8 mouse cellular contexts compared by ENCODE assay signal in genomic region chr16:24449806-24450205, GRCm38 (mm10). TPM values are rescaled to one million over a fixed set of nuclear protein-coding genes. Genes with fewer than 3 reads are reported as not detected.
DNase-seq lines count a peak whose midpoint lies in the region; ATAC-seq and TF ChIP-seq lines count a peak whose summit lies in the region.

No protein-coding gene starts in this region.

- H3K9me3 ChIP-seq in lung, embryonic 15.5 days: no peaks in the 10 kb centered on the region
- no peaks in the 10 kb centered on the region for H3K9me3 ChIP-seq in intestine, postnatal 0 days (ENCODE audit: control insufficient read depth)

- H3K4me1 ChIP-seq in lung, embryonic 15.5 days: peaks cover 62% of the 10 kb centered on the region
- peaks cover 33% of the 10 kb centered on the region for H3K4me1 ChIP-seq in intestine, postnatal 0 days (replicated peaks; ENCODE audit: control insufficient read depth, insufficient read depth, low read length)

- no peaks in the 10 kb centered on the region for H3K27me3 ChIP-seq in lung, embryonic 15.5 days
- no peaks in the 10 kb centered on the region for H3K27me3 ChIP-seq in intestine, postnatal 0 days (replicated peaks; ENCODE audit: control insufficient read depth, insufficient read depth, low read length)

- TF ChIP-seq CTCF in intestine, postnatal 0 days (IDR thresholded peaks at IDR 0.05; ENCODE audit: low read depth): no peak

- H3K9ac ChIP-seq in lung, embryonic 15.5 days: peak overlapping the region; percentile 6; the same call in 1 of the 2 replicates
- H3K9ac ChIP-seq in intestine, postnatal 0 days (ENCODE audit: low read depth, low read length): no peak overlapping the region

- ATAC-seq in lung, embryonic 15.5 days (ENCODE audit: borderline replicate concordance, extremely low read depth, low FRiP score, low TSS enrichment): no peak
- ATAC-seq in intestine, postnatal 0 days: peak; percentile 89
- ATAC-seq in megakaryocyte-erythroid progenitor cell, adult 5-6 weeks (replicated peaks; ENCODE audit: low FRiP score, low TSS enrichment, poor library complexity, severe bottlenecking): no peak

- H3K27ac ChIP-seq in lung, embryonic 15.5 days: no peak overlapping the region
- peak overlapping the region; percentile 83 for H3K27ac ChIP-seq in intestine, postnatal 0 days (ENCODE audit: low read depth, low read length)

- WGBS in lung, embryonic 15.5 days: 18% methylated on average over 8 of the region's 8 CpGs
- WGBS in intestine, postnatal 0 days: 17% methylated on average over 8 of the region's 8 CpGs

- no peak for DNase-seq in lung, postnatal 36 days
- peak; percentile 31 for DNase-seq in gastrocnemius, postnatal 10 days
- peak; percentile 27 for DNase-seq in naive thymus-derived CD4-positive, alpha-beta T cell, adult 2 months (ENCODE audit: low read depth)
- DNase-seq in T-cell, adult 2 months (ENCODE audit: low spot score): no peak
- no peak for DNase-seq in embryo, embryonic 9.5 days (ENCODE audit: extremely low spot score)

- H3K4me3 ChIP-seq in lung, embryonic 15.5 days: no peak overlapping the region
- H3K4me3 ChIP-seq in intestine, postnatal 0 days (ENCODE audit: low read depth, low read length): 0 out of 2 replicates have a peak overlapping the region, but pooled peaks have one; percentile 1

- peak overlapping the region; percentile 13 for H3K4me2 ChIP-seq in lung, embryonic 15.5 days
- peak overlapping the region; percentile 42 for H3K4me2 ChIP-seq in intestine, postnatal 0 days (replicated peaks; ENCODE audit: low read depth)

- H3K36me3 ChIP-seq in lung, embryonic 15.5 days: no peaks in the 10 kb centered on the region
- H3K36me3 ChIP-seq in intestine, postnatal 0 days (ENCODE audit: control insufficient read depth, insufficient read depth): peaks cover 12% of the 10 kb centered on the region

RNA-seq across cellular contexts. Expression of gene Lpp, which starts 56.5 kb away (rescaled TPM):
- 61.5 and 65.4 TPM in 2 replicates for polyA plus RNA-seq in lung, embryonic 15.5 days (2015; fragmentation: Nextera tagmentation; extraction: Ambion mirVana)
- total RNA-seq in gastrocnemius, postnatal 10 days (2021): 10 to 100 TPM; 34.6 to 45.1 TPM
- polyA plus RNA-seq in intestine, postnatal 0 days (2015; fragmentation: Nextera tagmentation; extraction: Ambion mirVana): 32.8 and 37.5 TPM in 2 replicates
- total RNA-seq in megakaryocyte-erythroid progenitor cell, adult 5-6 weeks (2014; fragmentation: Nextera tagmentation): 3.3 and 4.5 TPM in 2 replicates
- total RNA-seq in megakaryocyte-erythroid progenitor cell, adult 5-6 weeks (2017): 0.47 and 2.4 TPM in 2 replicates

Comparison
In these comparisons a context has a peak if more than half of its experiments do, and no peak if none do; other contexts are left out.
1. DNase-seq: peak in gastrocnemius, postnatal 10 days (single experiment) and naive thymus-derived CD4-positive, alpha-beta T cell, adult 2 months (single experiment); none in lung, postnatal 36 days (single experiment), T-cell, adult 2 months (single experiment) and embryo, embryonic 9.5 days (single experiment).
2. RNA of gene Lpp, which starts 56.5 kb away (total RNA-seq): 34.6 to 45.1 TPM in gastrocnemius, postnatal 10 days; 0.47 to 4.5 TPM in megakaryocyte-erythroid progenitor cell, adult 5-6 weeks; every median in the first group is over 4 times any median in the second.